Mouse (Mus musculus) CH12F3 (cell line): ENCODE data around the gene Ptprc.

Source experiments
- in situ Hi-C: fragments of 300-500 bp; cut with MboI; formaldehyde crosslinking; loops from 2 replicates; pipeline ENCODE4 v1.14.3; 2020; ENCODE audit warnings: low sequenced_read_pairs

Ptprc gene

DNA sequence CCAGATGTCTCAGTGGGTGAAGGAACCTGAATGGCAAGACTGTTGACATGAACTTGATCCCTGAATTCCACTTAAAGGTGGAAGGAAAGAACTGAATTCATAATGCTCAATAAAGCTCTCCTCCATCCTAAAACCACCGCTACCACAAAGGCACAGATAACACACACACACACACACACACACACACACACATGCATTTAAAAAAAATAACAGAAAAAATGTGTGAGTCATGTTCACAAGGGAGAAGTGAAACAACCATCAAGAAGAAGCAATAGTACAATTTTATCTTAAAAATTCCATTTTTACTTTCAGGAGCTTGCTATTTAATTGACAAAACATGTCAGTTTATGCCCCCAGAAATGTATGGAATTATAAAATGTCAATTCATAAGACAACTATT lies 95.2 kb downstream of the Ptprc start:
- in situ Hi-C loops: no loop called here

DNA sequence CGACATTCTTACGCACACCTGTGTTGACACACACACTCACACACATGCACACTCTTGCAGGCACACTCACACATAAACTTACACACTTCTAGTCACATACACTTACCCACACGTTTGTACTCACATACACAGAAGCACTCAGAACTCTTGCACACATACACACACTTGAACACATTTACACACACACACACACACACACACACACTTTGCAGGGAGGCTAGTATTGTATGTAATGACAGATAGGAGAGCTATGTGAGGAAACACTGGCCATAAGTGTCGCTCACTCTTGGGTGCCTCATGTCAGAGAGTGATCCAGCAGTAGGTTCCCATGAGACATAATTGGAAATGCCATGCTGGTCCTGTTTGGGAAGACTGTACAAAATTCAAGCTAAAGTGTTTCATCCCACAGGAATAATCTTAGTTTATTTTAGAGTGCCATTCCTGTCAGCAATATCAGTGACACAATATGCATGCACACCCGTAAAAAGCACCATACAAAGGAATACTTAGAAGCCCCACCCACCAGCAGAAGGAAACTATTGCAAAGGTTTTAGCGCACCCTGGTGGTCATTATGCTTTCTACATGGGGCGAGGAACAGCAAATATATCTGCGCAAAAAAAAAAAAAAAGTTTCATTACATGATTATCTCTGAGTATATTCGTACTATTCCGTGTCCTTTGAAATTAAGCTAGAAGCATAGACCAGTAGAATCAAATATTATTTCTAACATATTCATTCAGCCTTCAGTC lies 131.1 kb downstream of the Ptprc start:
- in situ Hi-C loops: loop anchor here (10.0 kb wide), 1 partner anchor 710 kb away; no protein-coding TSS in a partner anchor

- in situ Hi-C loops: loop anchor here (10.0 kb wide), 1 partner anchor 706 kb away; no protein-coding TSS in a partner anchor
These were observed 135.0 kb downstream of the Ptprc start for GRCm38 (mm10) chr1:138040556-138040955.

DNA sequence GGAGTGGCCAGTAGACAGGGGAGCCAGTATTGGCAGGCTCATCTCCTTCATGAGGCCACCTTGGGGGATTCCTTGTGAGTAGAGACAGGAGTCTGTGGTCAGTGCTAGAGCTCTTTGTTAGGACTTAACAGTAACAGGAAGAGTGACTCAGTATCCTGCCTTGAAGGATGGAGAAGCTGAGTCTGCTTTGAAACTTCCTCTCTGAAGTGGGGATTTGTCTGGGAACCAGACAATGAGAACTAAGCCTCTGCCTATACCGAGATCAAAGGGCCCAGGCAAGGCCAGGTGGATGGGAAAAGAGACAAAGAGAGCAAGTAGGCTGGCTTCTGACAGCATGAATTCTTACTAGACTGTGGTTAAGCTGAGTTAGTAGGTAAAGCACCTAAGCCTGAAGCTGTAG lies 136.3 kb downstream of the Ptprc start:
- in situ Hi-C loops: no loop called here

DNA sequence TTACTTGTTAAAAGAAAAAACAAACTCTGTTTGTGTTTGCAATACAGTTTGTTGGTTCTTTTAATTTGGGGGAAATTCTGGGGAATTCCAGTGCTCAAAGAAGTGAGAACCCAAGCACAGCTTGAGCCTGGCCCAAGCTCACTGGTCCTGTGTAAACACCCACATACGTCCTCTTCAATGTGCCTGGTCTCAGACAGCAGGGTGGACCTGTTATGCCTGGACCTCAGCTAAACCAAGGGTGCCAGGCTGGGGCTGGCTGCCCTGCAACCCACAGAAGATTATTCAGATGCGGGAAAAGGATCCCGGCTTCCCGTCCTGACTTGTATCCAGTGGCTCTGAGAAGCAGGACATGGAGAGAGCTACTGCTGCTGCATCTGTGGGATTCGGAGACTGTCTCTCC lies 138.0 kb downstream of the Ptprc start:
- in situ Hi-C loops: no loop called here

GRCm38 (mm10) chr1:138029649-138030048 lies 145.9 kb downstream of the Ptprc start:
- in situ Hi-C loops: no loop called here

- in situ Hi-C loops: no loop called here
These were observed 150.2 kb downstream of the Ptprc start for GRCm38 (mm10) chr1:138025298-138025697.

- in situ Hi-C loops: no loop called here
These were observed 151.9 kb downstream of the Ptprc start for GRCm38 (mm10) chr1:138023601-138024000.

GRCm38 (mm10) chr1:138022918-138023295 lies 152.6 kb downstream of the Ptprc start:
- in situ Hi-C loops: no loop called here

GRCm38 (mm10) chr1:138021962-138022917 lies 153.3 kb downstream of the Ptprc start:
- in situ Hi-C loops: no loop called here
